Mouse (Mus musculus) liver, embryonic 15.5 days (tissue): ENCODE data around the gene 3110070M22Rik. TPM values are rescaled to one million over a fixed set of nuclear protein-coding genes. Genes with fewer than 3 reads are reported as not detected.

Experiments
- ATAC-seq: fragments of 200-750 bp; cut with Nextera tagmentation; 2 replicates; pipeline ENCODE4 v1.8.0; 2017; ENCODE audit warnings: moderate number of reproducible peaks, mild to moderate bottlenecking, moderate library complexity; ENCODE audit not compliant: insufficient read depth
- H3K27ac ChIP-seq: fragments of 300-500 bp; sonication (generic); replicated peaks from 2 replicates; pipeline ENCODE4 v1.5.1; 2015; ENCODE audit warnings: mild to moderate bottlenecking, inconsistent platforms
- H3K27me3 ChIP-seq: fragments of 300-500 bp; sonication (generic); 2 replicates; pipeline ENCODE4 v1.6.1; 2015; ENCODE audit warnings: mild to moderate bottlenecking, inconsistent platforms
- H3K36me3 ChIP-seq: fragments of 300-500 bp; sonication (generic); replicated peaks from 2 replicates; pipeline ENCODE4 v1.6.1; 2015; ENCODE audit warnings: moderate library complexity, mild to moderate bottlenecking, inconsistent platforms
- H3K4me1 ChIP-seq: fragments of 300-500 bp; sonication (generic); replicated peaks from 2 replicates; pipeline ENCODE4 v1.6.1; 2015; ENCODE audit warnings: inconsistent platforms
- H3K4me2 ChIP-seq: fragments of 300-500 bp; sonication (generic); 2 replicates; pipeline ENCODE4 v1.6.1; 2015; ENCODE audit warnings: moderate library complexity, mild to moderate bottlenecking, inconsistent platforms
- H3K4me3 ChIP-seq: fragments of 300-500 bp; sonication (generic); replicated peaks from 2 replicates; pipeline ENCODE4 v1.5.1; 2015; ENCODE audit warnings: mild to moderate bottlenecking, inconsistent platforms
- H3K9ac ChIP-seq: fragments of 300-500 bp; sonication (generic); 2 replicates; pipeline ENCODE4 v1.6.1; 2015; ENCODE audit warnings: moderate library complexity, mild to moderate bottlenecking, inconsistent platforms
- H3K9me3 ChIP-seq: fragments of 300-500 bp; sonication (generic); replicated peaks from 2 replicates; pipeline ENCODE4 v1.6.1; 2016; ENCODE audit warnings: inconsistent platforms
- WGBS: fragments of 180-500 bp; shearing (Covaris S2); methylation state at CpG from one replicate; pipeline ENCODE4 v1.1.7; 2015; ENCODE audit warnings: mixed read lengths; ENCODE audit not compliant: insufficient replicate concordance; 5-methylcytosine and 5-hydroxymethylcytosine counted together
- polyA plus RNA-seq: library from polyadenylated mRNA; unstranded; fragments of >200 nt; fragmentation: Nextera tagmentation; extraction: Ambion mirVana; gene quantifications from 2 replicates; pipeline ENCODE4 v1.2.1, GENCODE M21; 2015

The 3110070M22Rik gene
- polyA plus RNA-seq, 1 experiment from 2014 or later: 0.13 TPM

DNA sequence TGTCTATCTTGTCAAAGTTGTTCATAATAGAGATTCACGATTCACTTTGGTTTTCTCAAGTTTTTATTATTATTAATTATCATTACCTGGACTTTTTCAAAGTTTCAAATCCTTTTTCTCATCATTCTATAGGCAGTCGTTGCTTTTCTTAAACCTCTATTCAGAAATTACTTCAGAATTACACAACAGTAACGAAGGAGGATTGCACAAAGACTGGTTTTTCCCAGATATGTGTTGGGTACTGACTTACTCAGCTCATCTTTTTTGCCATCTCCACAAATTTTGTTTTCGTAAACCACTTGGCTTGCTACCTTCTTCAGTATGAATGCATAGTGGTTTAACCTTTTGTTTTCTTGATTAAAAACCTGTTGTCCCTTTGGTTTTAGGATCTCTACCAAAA lies 34.6 kb downstream of the 3110070M22Rik start:
- Histone ChIP-seq H3K4me1 (no peaks in the 10 kb centered on the region), H3K36me3 (peaks cover 44% of the 10 kb centered on the region), H3K4me3 (no peak overlapping the region), H3K9ac (no peak overlapping the region), H3K4me2 (no peak overlapping the region), H3K27me3 (no peaks in the 10 kb centered on the region), H3K27ac (no peak overlapping the region), H3K9me3 (no peaks in the 10 kb centered on the region)
- WGBS: 68% methylated on average over 4 of the region's 4 CpGs
- no peak for ATAC-seq

DNA sequence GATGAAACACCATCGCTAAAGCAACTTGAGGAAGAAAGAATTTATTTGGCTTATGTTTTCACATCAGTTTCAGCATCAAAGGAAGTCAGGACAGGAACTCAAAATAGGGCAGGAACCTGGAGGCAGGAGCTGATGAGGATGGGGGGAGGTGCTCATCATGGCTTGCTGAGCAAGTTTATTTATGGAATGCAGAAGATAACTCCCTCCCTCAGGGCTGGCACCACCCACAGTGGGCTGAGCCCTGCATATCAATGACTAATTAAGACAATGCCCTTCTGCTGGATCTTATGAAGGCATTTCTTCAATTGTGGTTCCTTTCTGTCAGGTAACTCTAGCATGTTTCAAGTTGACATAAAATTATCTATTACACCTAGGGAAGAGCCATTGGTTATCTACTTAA lies 45.9 kb downstream of the 3110070M22Rik start:
- Histone ChIP-seq H3K36me3 (peaks cover 55% of the 10 kb centered on the region), H3K4me1 (no peaks in the 10 kb centered on the region), H3K27me3 (no peaks in the 10 kb centered on the region), H3K9me3 (no peaks in the 10 kb centered on the region), H3K4me2 (no peak overlapping the region), H3K4me3 (no peak overlapping the region), H3K27ac (no peak overlapping the region), H3K9ac (no peak overlapping the region)
- WGBS: 89% methylated on average over 1 of the region's 1 CpGs
- peak; percentile 56; the same call in 1 of the 2 replicates for ATAC-seq

Other genes starting within 250 kb of the 3110070M22Rik start
- 14.5 and 18.3 TPM in 2 replicates for gene Paip1, start 59.8 kb downstream of the 3110070M22Rik start, polyA plus RNA-seq
- 18.6 and 19.7 TPM in 2 replicates for gene 4833420G17Rik, start 25.6 kb downstream of the 3110070M22Rik start, polyA plus RNA-seq
- 0.37 and 0.44 TPM in 2 replicates for gene Tmem267, start 344 bp downstream of the 3110070M22Rik start, polyA plus RNA-seq
- not detected in 2 replicates for gene Ccl28, start 135.4 kb upstream of the 3110070M22Rik start, polyA plus RNA-seq
- gene Hmgcs1, start 202.0 kb upstream of the 3110070M22Rik start, polyA plus RNA-seq: 166 and 167 TPM in 2 replicates